Mouse (Mus musculus): ENCODE results near the gene Klf2.

Klf2 gene

GRCm38 (mm10) chr8:72305210-72305905, 13.5 kb upstream of the Klf2 start, which contains the start of gene Gm10282:
TSS of gene Gm10282 (minus strand) at chr8:72305260.
- DNase-seq (ENCODE audit: inconsistent age in 2 of 2, low spot score in 1 of 2) = peak in 1 of 2 experiments; percentile 23

- DNase-seq (ENCODE audit: inconsistent age in 2 of 2, low spot score in 1 of 2) = no peak
Measured at GRCm38 (mm10) chr8:72306913-72307312, 11.9 kb upstream of the Klf2 start.

- DNase-seq (ENCODE audit: inconsistent age in 2 of 2, low spot score in 1 of 2) = peak; percentile 48 to 61
Measured at GRCm38 (mm10) chr8:72308276-72308675, 10.6 kb upstream of the Klf2 start.

GRCm38 (mm10) chr8:72310849-72311506, 7.9 kb upstream of the Klf2 start:
- DNase-seq (ENCODE audit: inconsistent age in 2 of 2, low spot score in 1 of 2) = peak; percentile 94 to 96

- no peak for DNase-seq (ENCODE audit: inconsistent age in 2 of 2, low spot score in 1 of 2)
Measured at GRCm38 (mm10) chr8:72312926-72313518, 5.8 kb upstream of the Klf2 start.

GRCm38 (mm10) chr8:72316053-72316695, 2.7 kb upstream of the Klf2 start:
- no peak for DNase-seq (ENCODE audit: inconsistent age in 2 of 2, low spot score in 1 of 2)

GRCm38 (mm10) chr8:72317741-72318301, 1.0 kb upstream of the Klf2 start:
- peak in 1 of 2 experiments; percentile 59 for DNase-seq (ENCODE audit: inconsistent age in 2 of 2, low spot score in 1 of 2)

GRCm38 (mm10) chr8:72319397-72319796, 564 bp downstream of the Klf2 start:
- no peak for DNase-seq (ENCODE audit: inconsistent age in 2 of 2, low spot score in 1 of 2)

GRCm38 (mm10) chr8:72319921-72320802, 1.3 kb downstream of the Klf2 start:
- DNase-seq (ENCODE audit: inconsistent age in 2 of 2, low spot score in 1 of 2) = peak; percentile 56 to 76

GRCm38 (mm10) chr8:72320803-72321583, 2.2 kb downstream of the Klf2 start:
- DNase-seq (ENCODE audit: inconsistent age in 2 of 2, low spot score in 1 of 2) = peak in 1 of 2 experiments; percentile 55

- no peak for DNase-seq (ENCODE audit: inconsistent age in 2 of 2, low spot score in 1 of 2)
Measured at GRCm38 (mm10) chr8:72321635-72322441, 3.0 kb downstream of the Klf2 start.

GRCm38 (mm10) chr8:72322471-72322889, 3.6 kb downstream of the Klf2 start:
- DNase-seq (ENCODE audit: inconsistent age in 2 of 2, low spot score in 1 of 2) = peak; percentile 76 to 94

GRCm38 (mm10) chr8:72323131-72323725, 4.4 kb downstream of the Klf2 start:
- DNase-seq (ENCODE audit: inconsistent age in 2 of 2, low spot score in 1 of 2) = peak in 1 of 2 experiments; percentile 70

- no peak for DNase-seq (ENCODE audit: inconsistent age in 2 of 2, low spot score in 1 of 2)
Measured at GRCm38 (mm10) chr8:72324036-72324706, 5.3 kb downstream of the Klf2 start.

GRCm38 (mm10) chr8:72324708-72325107, 5.9 kb downstream of the Klf2 start:
- no peak for DNase-seq (ENCODE audit: inconsistent age in 2 of 2, low spot score in 1 of 2)

GRCm38 (mm10) chr8:72329116-72329515, 10.3 kb downstream of the Klf2 start:
- no peak for DNase-seq (ENCODE audit: inconsistent age in 2 of 2, low spot score in 1 of 2)

GRCm38 (mm10) chr8:72330806-72331516, 12.1 kb downstream of the Klf2 start:
- peak in 1 of 2 experiments; percentile 50 for DNase-seq (ENCODE audit: inconsistent age in 2 of 2, low spot score in 1 of 2)

All from adrenal gland, adult (tissue).